16 mouse cellular contexts compared by ENCODE assay signal in the genomic region with DNA sequence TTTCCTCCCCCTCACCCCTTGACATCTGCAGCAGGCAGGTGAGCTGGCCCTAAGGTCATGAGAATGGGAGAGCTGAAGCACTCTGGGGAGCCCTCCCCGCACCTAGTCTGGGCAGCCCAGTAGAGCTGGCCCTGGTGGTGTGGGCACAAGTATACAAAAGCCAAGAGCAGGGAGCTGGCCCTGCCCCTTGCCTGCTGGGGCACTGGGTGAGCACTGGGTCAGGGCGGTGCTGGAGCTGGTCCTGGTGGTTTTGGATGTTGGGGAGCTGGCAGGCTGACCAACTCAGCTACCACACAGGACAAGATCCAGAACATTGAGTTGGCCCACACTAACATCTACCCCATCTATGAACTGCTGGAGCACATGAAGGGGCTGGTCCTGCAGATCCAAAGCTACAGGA. TPM values are rescaled to one million over a fixed set of nuclear protein-coding genes. Genes with fewer than 3 reads are reported as not detected.
DNase-seq lines count a peak whose midpoint lies in the region; ATAC-seq lines count a peak whose summit lies in the region.
"Had no signal": no experiment of that assay in that cellular context is flagged by ENCODE, and none has a peak within 500 bp of the region (broad histone marks: within the 10 kb centered on the region; RNA-seq: fewer than 3 reads in every experiment).

No protein-coding gene starts in this region.

- peak overlapping the region; percentile 69; the same call in 1 of the 2 replicates for H3K27ac ChIP-seq in kidney, embryonic 16.5 days (ENCODE audit: low read length)
- H3K27ac ChIP-seq in midbrain, embryonic 11.5 days (ENCODE audit: low read depth, low read length): no peak overlapping the region
- H3K27ac ChIP-seq in midbrain, embryonic 10.5 days (replicated peaks): no peak overlapping the region
- peak overlapping the region; percentile 59 for H3K27ac ChIP-seq in brown adipose tissue, adult 24 weeks (replicated peaks; ENCODE audit: low read depth, low read length)
- H3K27ac ChIP-seq in neural tube, embryonic 15.5 days (replicated peaks): no peak overlapping the region
- H3K27ac ChIP-seq: embryonic facial prominence, embryonic 12.5 days; hindbrain, embryonic 12.5 days; limb, embryonic 10.5 days; neural tube, embryonic 12.5 days had no signal

- H3K4me2 ChIP-seq in kidney, embryonic 16.5 days (replicated peaks; ENCODE audit: low read depth, low read length): no peak overlapping the region
- no peak overlapping the region for H3K4me2 ChIP-seq in midbrain, embryonic 11.5 days
- H3K4me2 ChIP-seq in neural tube, embryonic 15.5 days: no peak overlapping the region
- H3K4me2 ChIP-seq: embryonic facial prominence, embryonic 12.5 days; hindbrain, embryonic 12.5 days; neural tube, embryonic 12.5 days had no signal

- no peaks in the 10 kb centered on the region for H3K36me3 ChIP-seq in kidney, embryonic 16.5 days (ENCODE audit: insufficient read depth, low read length)
- no peaks in the 10 kb centered on the region for H3K36me3 ChIP-seq in midbrain, embryonic 11.5 days (ENCODE audit: control insufficient read depth, insufficient read depth, low read length)
- H3K36me3 ChIP-seq in midbrain, embryonic 10.5 days: no peaks in the 10 kb centered on the region
- no peaks in the 10 kb centered on the region for H3K36me3 ChIP-seq in neural tube, embryonic 15.5 days
- H3K36me3 ChIP-seq: embryonic facial prominence, embryonic 12.5 days; G1E; hindbrain, embryonic 12.5 days; limb, embryonic 10.5 days; neural tube, embryonic 12.5 days had no signal

- WGBS in kidney, embryonic 16.5 days: 77% methylated on average over 2 of the region's 2 CpGs
- WGBS in midbrain, embryonic 11.5 days: 86% methylated on average over 2 of the region's 2 CpGs
- 84% methylated on average over 2 of the region's 2 CpGs for WGBS in midbrain, embryonic 10.5 days
- 88% methylated on average over 2 of the region's 2 CpGs for WGBS in neural tube, embryonic 15.5 days

- no peak overlapping the region for H3K9ac ChIP-seq in kidney, embryonic 16.5 days (replicated peaks; ENCODE audit: low read length)
- no peak overlapping the region for H3K9ac ChIP-seq in midbrain, embryonic 11.5 days (ENCODE audit: low read length)
- H3K9ac ChIP-seq in neural tube, embryonic 15.5 days (replicated peaks): no peak overlapping the region
- H3K9ac ChIP-seq: embryonic facial prominence, embryonic 12.5 days; hindbrain, embryonic 12.5 days; neural tube, embryonic 12.5 days had no signal

- no peak overlapping the region for H3K4me3 ChIP-seq in kidney, embryonic 16.5 days (ENCODE audit: low read length)
- H3K4me3 ChIP-seq in midbrain, embryonic 11.5 days (ENCODE audit: low read depth, low read length): no peak overlapping the region
- no peak overlapping the region for H3K4me3 ChIP-seq in midbrain, embryonic 10.5 days
- no peak overlapping the region for H3K4me3 ChIP-seq in brown adipose tissue, adult 24 weeks (ENCODE audit: insufficient read depth, low read depth, low read length)
- H3K4me3 ChIP-seq in neural tube, embryonic 15.5 days (replicated peaks): no peak overlapping the region
- H3K4me3 ChIP-seq: embryonic facial prominence, embryonic 12.5 days; hindbrain, embryonic 12.5 days; limb, embryonic 10.5 days; neural tube, embryonic 12.5 days had no signal

- no peak for DNase-seq in kidney, adult 9 months
- peak; percentile 51 for DNase-seq in midbrain, embryonic 11.5 days (ENCODE audit: low spot score, missing footprints)
- no peak for DNase-seq in midbrain, embryonic 10.5 days (ENCODE audit: low spot score)
- peak; percentile 77 for DNase-seq in gastrocnemius, postnatal 25 days
- no peak for DNase-seq in cerebellum, postnatal 25 days
- DNase-seq: cerebellum, adult 2 months had no signal

- no peaks in the 10 kb centered on the region for H3K27me3 ChIP-seq in kidney, embryonic 16.5 days (ENCODE audit: insufficient read depth, low read length)
- no peaks in the 10 kb centered on the region for H3K27me3 ChIP-seq in midbrain, embryonic 11.5 days (ENCODE audit: control insufficient read depth, insufficient read depth, low read length)
- peaks cover 7% of the 10 kb centered on the region for H3K27me3 ChIP-seq in midbrain, embryonic 10.5 days (ENCODE audit: low read depth, poor library complexity, severe bottlenecking)
- H3K27me3 ChIP-seq in neural tube, embryonic 15.5 days (replicated peaks): no peaks in the 10 kb centered on the region
- H3K27me3 ChIP-seq: neural tube, embryonic 12.5 days had no signal

- ATAC-seq in kidney, embryonic 16.5 days (ENCODE audit: low FRiP score, low TSS enrichment): no peak
- no peak for ATAC-seq in midbrain, embryonic 11.5 days (ENCODE audit: low FRiP score)
- ATAC-seq in neural tube, embryonic 15.5 days (ENCODE audit: low FRiP score): no peak
- ATAC-seq: CD4-positive, CD25-positive, alpha-beta regulatory T cell, adult 4 months; forebrain, embryonic 16.5 days had no signal

- H3K4me1 ChIP-seq in kidney, embryonic 16.5 days (ENCODE audit: insufficient read depth, low read length): 0 out of 2 replicates have a peak, but pooled peaks cover 3% of the 10 kb centered on the region
- H3K4me1 ChIP-seq in midbrain, embryonic 11.5 days (ENCODE audit: control insufficient read depth, insufficient read depth, low read length): peaks cover 3% of the 10 kb centered on the region; the same call in 1 of the 2 replicates
- peaks cover 5% of the 10 kb centered on the region for H3K4me1 ChIP-seq in midbrain, embryonic 10.5 days
- H3K4me1 ChIP-seq in brown adipose tissue, adult 24 weeks (ENCODE audit: control insufficient read depth, insufficient read depth, insufficient read length, low read length): no peaks in the 10 kb centered on the region
- peaks cover 4% of the 10 kb centered on the region; the same call in 1 of the 2 replicates for H3K4me1 ChIP-seq in neural tube, embryonic 15.5 days
- H3K4me1 ChIP-seq: embryonic facial prominence, embryonic 12.5 days; hindbrain, embryonic 12.5 days; neural tube, embryonic 12.5 days had no signal

- 0 out of 2 replicates have a peak, but pooled peaks cover 3% of the 10 kb centered on the region for H3K9me3 ChIP-seq in kidney, embryonic 16.5 days (ENCODE audit: low read length)
- H3K9me3 ChIP-seq in midbrain, embryonic 11.5 days (ENCODE audit: control insufficient read depth, low read length): no peaks in the 10 kb centered on the region
- no peaks in the 10 kb centered on the region for H3K9me3 ChIP-seq in midbrain, embryonic 10.5 days (replicated peaks)
- H3K9me3 ChIP-seq in neural tube, embryonic 15.5 days (replicated peaks): no peaks in the 10 kb centered on the region
- H3K9me3 ChIP-seq: embryonic facial prominence, embryonic 12.5 days; G1E; hindbrain, embryonic 12.5 days; limb, embryonic 10.5 days; neural tube, embryonic 12.5 days had no signal

RNA-seq across cellular contexts. Expression of gene Ehd4, which starts 5.0 kb away (rescaled TPM):
- 50.4 and 54.0 TPM in 2 replicates for polyA plus RNA-seq in kidney, embryonic 16.5 days (2015; fragmentation: Nextera tagmentation; extraction: Ambion mirVana)
- polyA plus RNA-seq in midbrain, embryonic 11.5 days (2014; fragmentation: Nextera tagmentation; extraction: Ambion mirVana): 10.2 and 17.2 TPM in 2 replicates
- 26.6 and 35.9 TPM in 2 replicates for polyA plus RNA-seq in midbrain, embryonic 10.5 days (2016; fragmentation: Nextera tagmentation; extraction: Ambion mirVana)
- polyA plus RNA-seq in brown adipose tissue, adult 24 weeks (2012; ENCODE audit: insufficient read depth, insufficient read length, missing spikeins): 10.6 and 11.7 TPM in 2 replicates
- total RNA-seq in gastrocnemius, postnatal 25 days (2021): 10 to 100 TPM; 36.0 to 56.6 TPM
- polyA plus RNA-seq in neural tube, embryonic 15.5 days (2015; fragmentation: Nextera tagmentation; extraction: Ambion mirVana): 15.9 and 27.7 TPM in 2 replicates

Comparison
In these comparisons a context has a peak if more than half of its experiments do, and no peak if none do; other contexts are left out.
1. DNase-seq: peak in midbrain, embryonic 11.5 days (single experiment) and gastrocnemius, postnatal 25 days (single experiment); none in kidney, adult 9 months (single experiment), midbrain, embryonic 10.5 days (single experiment) and cerebellum, postnatal 25 days (0 of 2).
2. H3K27ac ChIP-seq: peak in kidney, embryonic 16.5 days (single experiment) and brown adipose tissue, adult 24 weeks (single experiment); none in midbrain, embryonic 11.5 days (single experiment), midbrain, embryonic 10.5 days (single experiment) and neural tube, embryonic 15.5 days (single experiment).